Mouse (Mus musculus): ENCODE results near the gene Cxcr4. TPM values are rescaled to one million over a fixed set of nuclear protein-coding genes. Genes with fewer than 3 reads are reported as not detected.
A peak's percentile ranks its signal among the peaks of the same experiment; 100 is the strongest.

Cxcr4 gene
- 2.2 and 3.5 TPM in 2 replicates for polyA plus RNA-seq (2015; fragmentation: Nextera tagmentation; extraction: Ambion mirVana)

- under 1% methylated on average over 27 of the region's 27 CpGs for WGBS
- peak; percentile 76 for ATAC-seq (replicated peaks; ENCODE audit: insufficient number of reproducible peaks, insufficient read depth, low FRiP score, low read depth)
- Histone ChIP-seq H3K4me3 (peak within 1 kb of the TSS; percentile 64), H3K27ac (peak within 1 kb of the TSS; percentile 64), H3K27me3 (peaks cover 47% of the 10 kb centered on the region), H3K9ac (peak within 1 kb of the TSS; percentile 56), H3K9me3 (replicated peaks) (no peaks in the 10 kb centered on the region), H3K36me3 (no peaks in the 10 kb centered on the region), H3K4me1 (replicated peaks) (peaks cover 39% of the 10 kb centered on the region), H3K4me2 (peak within 1 kb of the TSS; percentile 95)
Measured at GRCm38 (mm10) chr1:128592211-128592741, at the start of gene Cxcr4. Gene Cxcr4 (minus strand): TSS chr1:128592293.

GRCm38 (mm10) chr1:128639707-128640107 lies 47.6 kb upstream of the Cxcr4 start:
- no peak overlapping the region for H3K9ac ChIP-seq
- no peaks in the 10 kb centered on the region for H3K36me3 ChIP-seq
- H3K4me3 ChIP-seq: no peak overlapping the region
- ATAC-seq (replicated peaks; ENCODE audit: insufficient number of reproducible peaks, insufficient read depth, low FRiP score, low read depth): no peak
- peaks cover 8% of the 10 kb centered on the region for H3K4me1 ChIP-seq (replicated peaks)
- no peaks in the 10 kb centered on the region for H3K27me3 ChIP-seq
- WGBS: 29% methylated on average over 4 of the region's 4 CpGs
- no peaks in the 10 kb centered on the region for H3K9me3 ChIP-seq (replicated peaks)
- no peak overlapping the region for H3K27ac ChIP-seq
- no peak overlapping the region for H3K4me2 ChIP-seq

- no peaks in the 10 kb centered on the region for H3K9me3 ChIP-seq (replicated peaks)
- no peak overlapping the region for H3K4me2 ChIP-seq
- no peaks in the 10 kb centered on the region for H3K4me1 ChIP-seq (replicated peaks)
- no peaks in the 10 kb centered on the region for H3K27me3 ChIP-seq
- no peak overlapping the region for H3K4me3 ChIP-seq
- no peaks in the 10 kb centered on the region for H3K36me3 ChIP-seq
- ATAC-seq (replicated peaks; ENCODE audit: insufficient number of reproducible peaks, insufficient read depth, low FRiP score, low read depth): no peak
- H3K27ac ChIP-seq: no peak overlapping the region
- 81% methylated on average over 7 of the region's 7 CpGs for WGBS
- no peak overlapping the region for H3K9ac ChIP-seq
Measured at GRCm38 (mm10) chr1:128637230-128637740, 45.2 kb upstream of the Cxcr4 start.

DNA sequence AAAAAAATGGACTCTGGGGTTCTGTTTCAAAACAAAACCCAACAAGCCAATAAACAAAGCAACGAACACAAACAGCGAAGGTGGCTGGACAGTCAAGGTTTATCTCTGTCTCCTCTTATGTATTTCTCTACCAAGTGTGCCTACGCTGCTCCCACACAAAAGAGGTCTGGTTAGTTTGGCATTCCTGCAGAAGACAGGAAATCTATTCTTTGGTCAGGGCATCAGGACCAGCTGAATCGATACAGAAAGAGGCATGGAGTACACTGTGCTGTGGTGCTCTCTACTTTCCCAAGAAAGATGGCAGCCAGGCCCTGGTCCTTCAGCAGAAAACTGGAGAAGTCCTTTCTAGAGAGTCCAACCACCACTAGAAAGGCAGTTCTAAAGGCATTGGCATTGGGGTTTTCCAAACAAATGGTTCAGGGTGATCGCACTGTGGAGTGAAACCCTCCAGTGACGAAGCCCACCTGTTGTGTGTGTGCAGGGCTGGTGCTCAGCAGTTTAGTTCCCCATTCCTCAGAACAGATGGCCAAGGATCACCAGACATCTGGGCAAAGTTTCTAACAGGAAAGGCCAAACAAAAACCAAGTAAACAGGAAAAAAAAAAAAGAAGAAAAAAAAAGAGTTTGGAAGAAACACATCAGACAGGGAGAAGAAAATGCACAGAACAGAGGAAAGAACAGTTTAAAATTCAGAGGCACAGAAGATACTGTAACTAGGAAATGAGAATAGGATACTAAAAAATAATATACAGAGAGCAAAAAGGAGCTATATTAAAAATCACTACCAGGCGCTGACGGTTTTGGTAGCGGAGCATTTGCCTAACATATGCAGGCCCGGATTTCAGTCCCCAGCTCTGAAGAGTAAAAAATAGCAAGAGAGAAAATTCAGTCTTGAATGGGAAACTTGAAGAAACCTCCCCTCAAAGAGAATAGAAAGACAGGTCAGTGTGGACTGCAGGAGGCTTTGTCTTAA lies 44.5 kb upstream of the Cxcr4 start:
- no peaks in the 10 kb centered on the region for H3K27me3 ChIP-seq
- no peak overlapping the region for H3K4me3 ChIP-seq
- H3K9me3 ChIP-seq (replicated peaks): no peaks in the 10 kb centered on the region
- no peak overlapping the region for H3K27ac ChIP-seq
- no peaks in the 10 kb centered on the region for H3K36me3 ChIP-seq
- H3K9ac ChIP-seq: no peak overlapping the region
- H3K4me1 ChIP-seq (replicated peaks): no peaks in the 10 kb centered on the region
- ATAC-seq (replicated peaks; ENCODE audit: insufficient number of reproducible peaks, insufficient read depth, low FRiP score, low read depth): no peak
- WGBS: 83% methylated on average over 10 of the region's 10 CpGs
- H3K4me2 ChIP-seq: no peak overlapping the region

- Histone ChIP-seq H3K9me3 (replicated peaks) (no peaks in the 10 kb centered on the region), H3K27ac (no peak overlapping the region)
Measured at GRCm38 (mm10) chr1:128633711-128634379, 41.8 kb upstream of the Cxcr4 start.

GRCm38 (mm10) chr1:128632522-128632921 lies 40.4 kb upstream of the Cxcr4 start:
- 60% methylated on average over 6 of the region's 6 CpGs for WGBS
- Histone ChIP-seq H3K9ac (no peak overlapping the region), H3K36me3 (no peaks in the 10 kb centered on the region), H3K4me3 (no peak overlapping the region), H3K27me3 (no peaks in the 10 kb centered on the region), H3K4me1 (replicated peaks) (no peaks in the 10 kb centered on the region), H3K27ac (no peak overlapping the region), H3K4me2 (no peak overlapping the region), H3K9me3 (replicated peaks) (no peaks in the 10 kb centered on the region)
- no peak for ATAC-seq (replicated peaks; ENCODE audit: insufficient number of reproducible peaks, insufficient read depth, low FRiP score, low read depth)

More at GRCm38 (mm10) chr1:128633711-128634379, 41.8 kb upstream of the Cxcr4 start:
- no peak overlapping the region for H3K4me2 ChIP-seq
- H3K4me3 ChIP-seq: no peak overlapping the region
- H3K36me3 ChIP-seq: no peaks in the 10 kb centered on the region
- H3K27me3 ChIP-seq: no peaks in the 10 kb centered on the region
- 72% methylated on average over 6 of the region's 6 CpGs for WGBS
- H3K9ac ChIP-seq: no peak overlapping the region
- no peak for ATAC-seq (replicated peaks; ENCODE audit: insufficient number of reproducible peaks, insufficient read depth, low FRiP score, low read depth)
- H3K4me1 ChIP-seq (replicated peaks): no peaks in the 10 kb centered on the region

DNA sequence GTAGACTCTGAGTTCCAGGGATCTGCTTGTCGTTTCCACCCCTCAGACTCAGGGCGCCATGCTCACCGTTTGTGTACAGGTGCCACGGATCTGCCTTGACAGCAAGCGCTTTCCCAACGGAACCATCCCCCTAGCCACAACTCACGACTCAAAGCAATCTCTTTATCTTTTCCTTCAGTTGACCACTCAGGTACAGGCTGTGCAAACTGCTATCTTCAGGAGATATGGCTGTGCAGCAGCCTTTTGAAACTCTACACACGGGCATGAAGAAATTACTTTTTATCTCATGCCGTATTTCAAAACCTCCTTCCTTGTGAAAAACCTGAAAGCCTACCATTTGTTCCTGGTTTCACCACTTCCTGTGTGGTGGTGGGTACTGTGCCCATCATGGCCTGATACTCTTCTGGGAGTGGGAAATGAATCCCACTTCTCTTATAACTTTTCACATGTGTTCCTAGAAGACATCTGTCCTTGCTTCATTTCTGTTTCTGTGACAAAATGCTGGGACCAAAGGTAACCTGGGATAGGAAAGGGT lies 34.1 kb upstream of the Cxcr4 start:
- Histone ChIP-seq H3K4me2 (no peak overlapping the region), H3K4me3 (no peak overlapping the region), H3K4me1 (replicated peaks) (no peaks in the 10 kb centered on the region), H3K9ac (no peak overlapping the region), H3K9me3 (replicated peaks) (no peaks in the 10 kb centered on the region), H3K27me3 (no peaks in the 10 kb centered on the region), H3K27ac (no peak overlapping the region), H3K36me3 (no peaks in the 10 kb centered on the region)
- WGBS: 64% methylated on average over 9 of the region's 9 CpGs
- no peak for ATAC-seq (replicated peaks; ENCODE audit: insufficient number of reproducible peaks, insufficient read depth, low FRiP score, low read depth)

GRCm38 (mm10) chr1:128623594-128623887 lies 31.4 kb upstream of the Cxcr4 start:
- Histone ChIP-seq H3K27me3 (no peaks in the 10 kb centered on the region), H3K4me2 (no peak overlapping the region), H3K9me3 (replicated peaks) (no peaks in the 10 kb centered on the region), H3K4me1 (replicated peaks) (no peaks in the 10 kb centered on the region), H3K36me3 (no peaks in the 10 kb centered on the region), H3K27ac (no peak overlapping the region), H3K9ac (no peak overlapping the region), H3K4me3 (no peak overlapping the region)
- WGBS: 67% methylated on average over 4 of the region's 4 CpGs
- no peak for ATAC-seq (replicated peaks; ENCODE audit: insufficient number of reproducible peaks, insufficient read depth, low FRiP score, low read depth)

GRCm38 (mm10) chr1:128622867-128623593 lies 30.9 kb upstream of the Cxcr4 start:
- Histone ChIP-seq H3K4me1 (replicated peaks) (no peaks in the 10 kb centered on the region), H3K4me2 (no peak overlapping the region), H3K27ac (no peak overlapping the region), H3K27me3 (no peaks in the 10 kb centered on the region), H3K4me3 (no peak overlapping the region), H3K9me3 (replicated peaks) (no peaks in the 10 kb centered on the region), H3K9ac (no peak overlapping the region), H3K36me3 (no peaks in the 10 kb centered on the region)
- ATAC-seq (replicated peaks; ENCODE audit: insufficient number of reproducible peaks, insufficient read depth, low FRiP score, low read depth): no peak
- 58% methylated on average over 9 of the region's 9 CpGs for WGBS

- Histone ChIP-seq H3K9ac (no peak overlapping the region), H3K4me2 (no peak overlapping the region), H3K27ac (no peak overlapping the region), H3K27me3 (no peaks in the 10 kb centered on the region), H3K9me3 (replicated peaks) (no peaks in the 10 kb centered on the region), H3K4me1 (replicated peaks) (peaks cover 9% of the 10 kb centered on the region), H3K36me3 (no peaks in the 10 kb centered on the region), H3K4me3 (no peak overlapping the region)
- ATAC-seq (replicated peaks; ENCODE audit: insufficient number of reproducible peaks, insufficient read depth, low FRiP score, low read depth): no peak
- WGBS: 90% methylated on average over 13 of the region's 13 CpGs
Measured at GRCm38 (mm10) chr1:128617654-128618310, 25.7 kb upstream of the Cxcr4 start.
